Mouse (Mus musculus): ENCODE results near the gene Atp5e.

DNA sequence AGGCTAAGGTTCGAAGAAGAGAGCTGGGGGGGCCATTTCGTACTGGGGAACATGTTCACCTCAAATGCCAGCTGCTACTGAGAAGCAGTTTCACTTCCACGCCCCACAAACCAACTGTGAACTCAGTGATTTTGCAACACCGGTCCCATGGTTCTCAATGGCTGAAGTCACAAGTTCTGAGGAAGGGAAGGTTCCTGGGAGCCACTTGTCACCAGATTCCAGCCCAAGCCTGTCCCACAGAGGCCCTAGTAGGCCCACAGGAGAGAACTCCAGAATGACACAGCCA, 26.3 kb downstream of the Atp5e start:
- TF ChIP-seq EP300 (IDR thresholded peaks at IDR 0.05; ENCODE audit: low read length) (0 out of 2 replicates have a peak, but pooled peaks have one; percentile 38), CTCF (conservative IDR thresholded peaks at IDR 0.05 in 1 of 2, IDR thresholded peaks at IDR 0.05 in 1 of 2; ENCODE audit: low read depth in 2 of 2, low read length in 2 of 2) (no peak), CHD2 (IDR thresholded peaks at IDR 0.05; ENCODE audit: low read length) (no peak), MAZ (IDR thresholded peaks at IDR 0.05; ENCODE audit: low read depth, low read length) (no peak), GABPA (IDR thresholded peaks at IDR 0.05; ENCODE audit: insufficient replicate concordance, low read depth, low read length) (no peak), POLR2A (IDR thresholded peaks at IDR 0.05; ENCODE audit: low read depth, low read length) (no peak), MXI1 (IDR thresholded peaks at IDR 0.05; ENCODE audit: low read depth, low read length) (peak; percentile 53)
